Mouse (Mus musculus): ENCODE measurements around the gene Sec62. TPM values are rescaled to one million over a fixed set of nuclear protein-coding genes. Genes with fewer than 3 reads are reported as not detected.
"Not testable (repeated sequence)": the region's sequence is repeated elsewhere in the genome, so short reads cannot be mapped to it uniquely, and the experiment has no call there.

Gene Sec62
- polyA plus RNA-seq, 1 experiment: 22.9 TPM

DNA sequence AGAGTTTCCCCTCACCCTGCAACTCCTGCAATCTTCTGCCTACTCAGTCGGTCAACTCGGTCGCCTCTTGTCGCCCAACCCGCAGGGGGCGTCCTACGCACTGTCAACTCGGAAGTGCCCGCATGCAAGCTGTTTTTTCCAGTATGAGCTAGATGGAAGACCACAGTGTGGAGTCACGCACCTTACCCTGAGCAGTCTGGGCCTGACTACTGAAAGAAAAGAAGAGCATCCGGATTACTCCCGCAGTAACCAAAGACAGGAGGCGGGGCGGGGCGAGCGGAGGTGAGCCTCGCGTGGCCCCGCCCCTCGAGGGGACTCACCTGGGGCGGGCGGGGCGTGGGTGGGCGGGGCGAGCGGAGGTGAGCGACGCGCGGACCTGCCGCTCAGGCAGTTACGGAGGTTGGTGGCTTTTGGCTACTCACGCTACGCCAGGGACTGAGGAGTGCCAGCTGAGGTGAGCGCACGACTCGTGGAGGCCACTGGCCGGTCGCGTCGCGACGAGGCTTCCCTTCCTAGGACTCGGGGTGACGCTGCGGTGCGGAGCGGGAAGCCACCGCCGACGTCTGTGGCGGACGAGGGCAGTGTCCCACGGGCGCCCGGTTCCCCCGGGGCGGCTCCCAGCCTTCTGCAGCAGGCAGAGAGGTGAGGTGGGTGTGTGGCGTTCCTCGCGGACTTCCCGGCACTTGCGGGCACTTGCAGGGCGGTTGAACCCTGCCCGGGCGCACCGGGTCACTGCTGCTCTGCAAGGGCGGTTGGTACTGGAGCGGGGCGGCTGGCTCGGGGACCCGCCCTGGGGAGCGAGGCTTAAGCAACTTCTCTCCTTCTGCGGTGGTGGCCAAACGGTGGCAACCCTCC, 63.2 kb downstream of the Sec62 start, which contains the start of gene Gpr160:
Gpr160 (plus strand) TSS at position 347 of the 855 bp plus-strand sequence.
- WGBS: under 1% methylated on average over 75 of the region's 75 CpGs
- peak within 1 kb of the TSS; percentile 72 for H3K4me3 ChIP-seq (replicated peaks; ENCODE audit: extremely low read depth, low read depth, low read length)
- no peaks in the 10 kb centered on the region for H3K4me1 ChIP-seq (ENCODE audit: control insufficient read depth, insufficient read depth, low read length)
- TF ChIP-seq POLR2A (IDR thresholded peaks at IDR 0.05; ENCODE audit: borderline replicate concordance, extremely low read depth, low read depth, low read length) (peak; percentile 48; the same call in 1 of the 2 replicates), CTCF (IDR thresholded peaks at IDR 0.05; ENCODE audit: insufficient read depth, low read length) (peak; percentile 59)
- DNase-seq: peak; percentile 81

DNA sequence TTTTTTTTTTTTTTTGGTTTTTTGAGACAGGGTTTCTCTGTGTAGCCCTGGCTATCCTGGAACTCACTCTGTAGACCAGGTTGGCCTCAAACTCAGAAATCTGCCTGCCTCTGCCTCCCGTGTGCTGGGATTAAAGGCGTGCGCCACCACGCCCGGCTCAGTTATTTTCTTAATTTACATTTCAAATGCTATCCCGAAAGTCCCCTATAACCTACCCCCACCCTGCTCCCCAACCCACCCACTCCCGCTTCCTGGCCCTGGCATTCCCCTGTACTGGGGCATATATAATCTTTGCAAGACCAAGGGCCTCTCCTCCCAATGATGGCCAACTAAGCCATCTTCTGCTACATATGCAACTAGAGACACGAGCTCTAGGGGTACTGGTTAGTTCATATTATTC, 66.9 kb downstream of the Sec62 start:
- not testable (repeated sequence) for H3K4me1 ChIP-seq (ENCODE audit: control insufficient read depth, insufficient read depth, low read length); H3K4me3 ChIP-seq (replicated peaks; ENCODE audit: extremely low read depth, low read depth, low read length); DNase-seq
- 91% methylated on average over 8 of the region's 8 CpGs for WGBS

DNA sequence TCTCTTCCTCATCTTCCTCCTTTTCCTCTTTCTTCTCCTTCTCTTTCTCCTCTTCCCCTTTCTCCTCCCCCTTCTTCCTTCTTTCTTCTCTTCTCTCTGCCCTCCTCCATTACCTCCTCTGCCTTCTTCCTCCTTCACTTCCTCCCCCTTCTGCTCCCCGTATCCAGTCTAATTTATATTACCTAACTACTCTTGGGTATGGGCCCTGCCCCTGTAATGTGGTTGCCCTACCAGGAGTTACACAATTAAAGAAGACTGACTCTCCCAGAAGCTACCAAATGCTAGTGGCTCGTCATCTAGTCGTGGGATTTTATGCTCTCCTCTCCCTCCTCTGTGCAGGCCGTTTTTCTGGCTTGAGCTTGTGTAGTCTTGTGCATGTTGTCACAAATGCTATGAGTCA, 68.0 kb downstream of the Sec62 start:
- TF ChIP-seq POLR2A (IDR thresholded peaks at IDR 0.05; ENCODE audit: borderline replicate concordance, extremely low read depth, low read depth, low read length) (no peak), CTCF (IDR thresholded peaks at IDR 0.05; ENCODE audit: insufficient read depth, low read length) (no peak)
- no peaks in the 10 kb centered on the region for H3K4me1 ChIP-seq (ENCODE audit: control insufficient read depth, insufficient read depth, low read length)
- H3K4me3 ChIP-seq (replicated peaks; ENCODE audit: extremely low read depth, low read depth, low read length): no peak overlapping the region
- no peak for DNase-seq
- WGBS: 71% methylated on average over 4 of the region's 4 CpGs

DNA sequence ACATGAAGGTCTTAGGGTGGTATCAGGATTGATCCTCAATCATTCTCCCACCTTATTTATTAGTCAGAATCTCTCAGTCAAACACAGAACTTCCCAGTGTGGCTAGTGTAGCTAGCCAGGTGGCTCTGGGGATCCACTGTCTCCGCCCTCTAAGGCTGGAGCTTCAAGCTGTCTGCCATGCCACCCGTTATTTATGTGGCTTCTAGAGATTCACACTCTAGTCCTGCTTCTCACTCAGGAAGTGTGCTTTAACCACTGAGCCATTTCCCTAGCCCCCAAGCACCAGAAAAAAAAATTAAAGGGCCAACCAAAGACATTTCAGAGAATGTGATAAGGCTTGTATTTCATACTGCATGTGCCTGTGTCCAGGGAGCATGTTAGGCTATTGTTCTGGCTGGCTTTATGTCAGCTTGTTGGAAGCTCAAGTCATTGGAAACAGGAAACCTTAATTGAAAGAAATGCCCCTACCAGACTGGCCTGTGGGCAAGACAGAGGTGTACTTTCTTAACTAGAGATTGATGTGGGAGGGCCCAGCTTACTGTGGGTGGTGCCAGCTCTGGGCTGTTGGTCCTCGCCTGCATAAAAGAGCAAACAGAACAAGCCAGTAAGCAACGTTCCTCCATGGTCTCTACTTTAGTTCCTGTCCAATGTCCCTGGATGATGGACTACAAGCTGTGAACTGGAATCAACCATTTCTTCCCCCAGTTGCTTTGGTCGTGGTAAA, 71.2 kb downstream of the Sec62 start:
- Histone ChIP-seq H3K4me1 (ENCODE audit: control insufficient read depth, insufficient read depth, low read length) (no peaks in the 10 kb centered on the region), H3K4me3 (replicated peaks; ENCODE audit: extremely low read depth, low read depth, low read length) (no peak overlapping the region)
- DNase-seq: no peak
- TF ChIP-seq POLR2A (IDR thresholded peaks at IDR 0.05; ENCODE audit: borderline replicate concordance, extremely low read depth, low read depth, low read length) (no peak), CTCF (IDR thresholded peaks at IDR 0.05; ENCODE audit: insufficient read depth, low read length) (no peak)
- WGBS: 52% methylated on average over 5 of the region's 5 CpGs

DNA sequence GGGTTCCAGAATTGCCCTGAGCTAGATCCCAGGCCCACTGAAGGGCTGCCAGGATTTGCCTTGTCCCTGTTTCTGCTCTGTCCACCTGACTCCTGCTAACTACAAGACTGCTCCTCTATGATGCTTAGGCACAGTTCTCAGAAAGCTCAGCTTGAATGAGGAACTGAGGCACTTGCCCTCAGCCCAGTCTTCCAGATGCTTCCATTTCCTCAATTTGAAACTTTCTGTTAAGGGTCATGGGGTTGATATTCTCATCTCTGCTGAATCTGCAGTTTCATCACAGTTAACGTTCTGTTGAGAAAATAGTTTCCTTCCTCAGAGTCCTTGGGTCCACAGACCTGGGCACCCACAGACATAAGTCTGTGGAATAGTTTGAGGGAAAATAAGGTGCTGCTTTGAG, 72.0 kb downstream of the Sec62 start:
- no peak for DNase-seq
- Histone ChIP-seq H3K4me3 (replicated peaks; ENCODE audit: extremely low read depth, low read depth, low read length) (no peak overlapping the region), H3K4me1 (ENCODE audit: control insufficient read depth, insufficient read depth, low read length) (no peaks in the 10 kb centered on the region)
- 58% methylated on average over 1 of the region's 1 CpGs for WGBS
- TF ChIP-seq POLR2A (IDR thresholded peaks at IDR 0.05; ENCODE audit: borderline replicate concordance, extremely low read depth, low read depth, low read length) (no peak), CTCF (IDR thresholded peaks at IDR 0.05; ENCODE audit: insufficient read depth, low read length) (no peak)

DNA sequence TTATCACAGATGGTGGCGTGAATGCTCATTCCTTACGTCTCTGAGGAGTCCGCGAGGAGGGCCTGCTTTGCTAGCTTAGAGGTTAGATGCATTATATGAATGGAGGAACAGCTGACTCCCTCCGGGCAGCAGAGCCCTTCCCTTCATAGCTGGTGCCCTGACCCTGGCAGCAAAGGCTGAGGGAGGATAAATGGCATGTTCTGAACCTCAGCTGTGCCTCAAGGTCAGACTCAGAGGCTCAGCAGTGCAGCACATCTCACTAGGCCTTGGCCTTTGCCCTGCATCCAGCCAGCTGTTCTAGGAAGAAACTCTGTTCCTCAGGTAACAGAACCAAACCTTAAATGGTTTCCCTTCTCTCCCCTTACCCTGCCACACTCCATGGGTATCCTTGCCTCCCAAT, 75.5 kb downstream of the Sec62 start:
- Histone ChIP-seq H3K4me1 (ENCODE audit: control insufficient read depth, insufficient read depth, low read length) (no peaks in the 10 kb centered on the region), H3K4me3 (replicated peaks; ENCODE audit: extremely low read depth, low read depth, low read length) (no peak overlapping the region)
- no peak for DNase-seq
- 75% methylated on average over 5 of the region's 5 CpGs for WGBS
- TF ChIP-seq POLR2A (IDR thresholded peaks at IDR 0.05; ENCODE audit: borderline replicate concordance, extremely low read depth, low read depth, low read length): no peak
- no peak for TF ChIP-seq CTCF (IDR thresholded peaks at IDR 0.05; ENCODE audit: insufficient read depth, low read length)

DNA sequence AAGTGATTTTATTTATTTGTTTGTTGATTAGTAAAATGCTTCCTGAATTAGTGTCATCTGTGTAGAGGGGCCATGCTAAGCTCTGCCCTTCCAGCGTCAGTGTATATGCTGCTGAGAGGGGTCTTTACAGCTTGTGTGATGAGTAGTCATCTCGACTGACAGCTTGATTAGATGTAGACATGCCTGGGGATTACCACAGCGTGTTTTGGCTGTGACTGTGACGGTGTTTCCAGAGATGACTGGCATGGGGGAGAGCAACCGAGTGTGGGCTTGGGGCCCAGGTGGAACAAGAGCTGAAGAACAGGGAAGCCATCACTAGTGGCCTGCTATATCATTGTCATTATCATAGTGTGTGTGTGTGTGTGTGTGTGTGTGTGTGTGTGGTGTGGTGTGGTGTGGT, 76.0 kb downstream of the Sec62 start:
- Histone ChIP-seq H3K4me3 (replicated peaks; ENCODE audit: extremely low read depth, low read depth, low read length) (no peak overlapping the region), H3K4me1 (ENCODE audit: control insufficient read depth, insufficient read depth, low read length) (no peaks in the 10 kb centered on the region)
- TF ChIP-seq CTCF (IDR thresholded peaks at IDR 0.05; ENCODE audit: insufficient read depth, low read length) (no peak), POLR2A (IDR thresholded peaks at IDR 0.05; ENCODE audit: borderline replicate concordance, extremely low read depth, low read depth, low read length) (no peak)
- no peak for DNase-seq
- 83% methylated on average over 5 of the region's 5 CpGs for WGBS

DNA sequence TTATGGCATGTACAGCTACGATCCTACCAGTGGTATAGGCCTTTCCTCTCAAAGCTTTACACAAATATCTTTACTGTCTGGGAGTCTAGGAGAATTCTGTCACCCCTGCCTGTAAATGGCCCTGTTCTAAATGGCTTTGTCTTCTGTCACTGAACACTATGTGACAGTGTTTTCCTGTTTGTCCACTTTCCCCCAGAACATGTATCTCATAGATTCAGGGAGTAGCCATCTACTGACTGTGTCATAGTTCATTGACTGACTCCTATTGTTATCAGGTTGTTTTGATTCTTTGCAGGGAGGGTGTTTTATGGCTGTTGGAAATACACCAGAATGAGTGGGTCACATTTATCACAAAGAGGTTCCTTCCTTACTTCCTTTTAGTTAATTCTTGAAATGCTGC, 77.3 kb downstream of the Sec62 start:
- DNase-seq: no peak
- 80% methylated on average over 1 of the region's 1 CpGs for WGBS
- no peaks in the 10 kb centered on the region for H3K4me1 ChIP-seq (ENCODE audit: control insufficient read depth, insufficient read depth, low read length)
- no peak for TF ChIP-seq CTCF (IDR thresholded peaks at IDR 0.05; ENCODE audit: insufficient read depth, low read length)
- TF ChIP-seq POLR2A (IDR thresholded peaks at IDR 0.05; ENCODE audit: borderline replicate concordance, extremely low read depth, low read depth, low read length): no peak
- no peak overlapping the region for H3K4me3 ChIP-seq (replicated peaks; ENCODE audit: extremely low read depth, low read depth, low read length)

Other genes with a start within 250 kb of the Sec62 start
- 13.5 and 16.0 TPM in 2 replicates for gene Mecom, start 244.9 kb upstream of the Sec62 start, polyA plus RNA-seq (2012; rRNA removed)
- gene Actrt3, start 192.9 kb upstream of the Sec62 start, polyA plus RNA-seq (2012; rRNA removed): not detected in 2 replicates
- gene Mynn, start 190.8 kb upstream of the Sec62 start, polyA plus RNA-seq (2012; rRNA removed): 5.5 and 8.6 TPM in 2 replicates
- not detected in 2 replicates for gene Lrriq4, start 148.4 kb upstream of the Sec62 start, polyA plus RNA-seq (2012; rRNA removed)
- 0.34 and 0.79 TPM in 2 replicates for gene Lrrc34, start 145.0 kb upstream of the Sec62 start, polyA plus RNA-seq (2012; rRNA removed)
- 0.35 and 0.78 TPM in 2 replicates for gene Lrrc31, start 93.0 kb upstream of the Sec62 start, polyA plus RNA-seq (2012; rRNA removed)
- not detected in 2 replicates for gene Samd7, start 46.6 kb upstream of the Sec62 start, polyA plus RNA-seq (2012; rRNA removed)
- gene Gpr160, start 63.1 kb downstream of the Sec62 start, polyA plus RNA-seq (2012; rRNA removed): 5.0 and 5.5 TPM in 2 replicates
- 33.7 and 34.0 TPM in 2 replicates for gene Phc3, start 176.5 kb downstream of the Sec62 start, polyA plus RNA-seq (2012; rRNA removed)
- 29.0 and 42.9 TPM in 2 replicates for gene Prkci, start 202.9 kb downstream of the Sec62 start, polyA plus RNA-seq (2012; rRNA removed)

Measured in lung, adult 2 months (tissue).